ENCODE assay signal across 8 mouse cellular contexts in the genomic region with DNA sequence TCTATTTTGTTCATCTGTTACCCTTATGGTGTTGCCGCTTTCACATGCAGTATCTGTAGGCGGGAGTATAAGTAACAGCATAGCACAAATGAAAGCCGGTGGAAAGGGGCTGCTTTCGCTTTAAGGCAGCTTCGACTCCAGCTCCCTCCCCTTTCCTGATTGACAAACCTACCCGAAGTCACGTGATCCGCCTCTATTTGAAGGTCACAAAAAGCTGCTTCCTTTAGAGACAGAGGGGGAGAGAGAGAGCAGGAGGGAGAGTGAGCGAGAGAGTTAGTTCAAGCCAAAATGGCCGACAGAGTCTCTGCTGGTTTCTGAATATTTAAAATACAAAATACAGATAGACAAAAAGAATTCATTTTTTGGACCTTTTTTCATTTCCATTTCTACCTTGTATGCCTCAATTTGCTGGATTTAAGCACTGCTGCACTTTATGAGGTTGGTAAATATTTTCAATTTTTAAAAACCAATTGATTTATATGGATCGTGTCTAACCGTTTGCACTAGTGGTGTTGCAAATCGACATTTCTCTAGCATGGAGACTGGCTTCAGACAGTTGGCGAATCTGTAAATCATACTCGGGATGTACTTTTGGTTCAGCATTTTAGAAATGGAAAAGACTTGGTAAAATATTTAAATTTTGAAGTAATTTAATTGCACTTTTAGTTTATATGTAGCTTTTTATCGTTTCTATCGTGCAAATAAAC.
DNase-seq lines count a peak whose midpoint lies in the region; ATAC-seq lines count a peak whose summit lies in the region.

No protein-coding gene starts in this region.

- peak overlapping the region; percentile 58 for H3K4me3 ChIP-seq in hindbrain, embryonic 16.5 days (ENCODE audit: low read length)
- peak overlapping the region; percentile 70 for H3K4me3 ChIP-seq in macrophage (ENCODE audit: inconsistent target)

- peak overlapping the region; percentile 75 for H3K4me2 ChIP-seq in hindbrain, embryonic 16.5 days (ENCODE audit: low read length)

- H3K27me3 ChIP-seq in hindbrain, embryonic 16.5 days (replicated peaks; ENCODE audit: control insufficient read depth, insufficient read depth, low read length): no peaks in the 10 kb centered on the region

- peaks cover 32% of the 10 kb centered on the region for H3K4me1 ChIP-seq in hindbrain, embryonic 16.5 days (ENCODE audit: control insufficient read depth, insufficient read depth, low read depth, low read length)

- H3K9me3 ChIP-seq in hindbrain, embryonic 16.5 days (ENCODE audit: control insufficient read depth, low read length): no peaks in the 10 kb centered on the region

- ATAC-seq in hindbrain, embryonic 16.5 days: peak; percentile 92

- under 1% methylated on average over 17 of the region's 17 CpGs for WGBS in hindbrain, embryonic 16.5 days
- 2% methylated on average over 16 of the region's 17 CpGs for WGBS in macrophage (ENCODE audit: missing documents)

- DNase-seq in WW6 (ENCODE audit: low read depth, low spot score): peak; percentile 85
- peak; percentile 55 to 81 for DNase-seq in cerebellum, postnatal 4 days (ENCODE audit: low spot score in 2 of 2)
- DNase-seq in gastrocnemius, adult 18-20 months (ENCODE audit: low spot score): peak; percentile 96
- DNase-seq in left cerebral cortex, adult 18-20 months (ENCODE audit: low spot score in 2 of 2): peak; percentile 89 to 91
- peak; percentile 95 for DNase-seq in right cerebral cortex, adult 18-20 months
- peak; percentile 26 for DNase-seq in urinary bladder, postnatal 10 days (ENCODE audit: low spot score)

- peak overlapping the region; percentile 87 for H3K27ac ChIP-seq in hindbrain, embryonic 16.5 days (ENCODE audit: low read depth, low read length)
- peak overlapping the region; percentile 84 for H3K27ac ChIP-seq in macrophage

- peak overlapping the region; percentile 72 for H3K9ac ChIP-seq in hindbrain, embryonic 16.5 days (ENCODE audit: low read depth, low read length)

- H3K79me2 ChIP-seq in macrophage (ENCODE audit: inconsistent target): peaks cover 49% of the 10 kb centered on the region

- no peaks in the 10 kb centered on the region for H3K36me3 ChIP-seq in hindbrain, embryonic 16.5 days (ENCODE audit: control insufficient read depth, insufficient read depth, low read length)
- H3K36me3 ChIP-seq in macrophage (ENCODE audit: inconsistent target): no peaks in the 10 kb centered on the region

Comparison
In these comparisons a context has a peak if more than half of its experiments do, and no peak if none do; other contexts are left out.
1. Peak in every context shown above with its lines: DNase-seq, ATAC-seq, H3K4me3 ChIP-seq and H3K27ac ChIP-seq.
2. DNase-seq: peak in every context shown above with its lines; median percentile 96 in gastrocnemius, adult 18-20 months; 95 in right cerebral cortex, adult 18-20 months; 90 in left cerebral cortex, adult 18-20 months; 85 in WW6; 68 in cerebellum, postnatal 4 days; 26 in urinary bladder, postnatal 10 days.